Mouse (Mus musculus): Measurements from ENCODE around the gene Mterf4. TPM values are rescaled to one million over a fixed set of nuclear protein-coding genes. Genes with fewer than 3 reads are reported as not detected.

The Mterf4 gene
- total RNA-seq, 2 experiments from 2014 or later, result 11.3 to 27.6 TPM

DNA sequence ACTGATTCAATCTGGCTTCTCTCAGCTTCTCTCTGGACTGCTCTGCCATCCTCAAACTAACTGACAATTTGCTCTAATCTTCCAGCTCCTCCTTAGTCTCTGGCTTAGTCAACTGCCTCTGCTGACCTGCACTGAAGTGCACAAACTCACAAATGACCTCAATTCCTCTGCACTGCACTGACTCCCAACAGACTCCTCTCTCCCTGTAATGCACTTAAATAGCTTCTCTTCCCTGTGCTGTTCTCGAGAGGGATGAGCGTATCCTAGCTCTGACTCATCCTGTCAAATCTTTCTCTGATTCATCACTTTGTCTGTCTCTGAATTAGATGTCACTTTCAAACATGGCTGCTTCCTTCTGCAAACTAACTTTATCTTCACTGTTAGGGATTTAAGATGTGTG is 37.5 kb downstream of the Mterf4 start:
- ATAC-seq (replicated peaks; ENCODE audit: poor library complexity), result no peak

DNA sequence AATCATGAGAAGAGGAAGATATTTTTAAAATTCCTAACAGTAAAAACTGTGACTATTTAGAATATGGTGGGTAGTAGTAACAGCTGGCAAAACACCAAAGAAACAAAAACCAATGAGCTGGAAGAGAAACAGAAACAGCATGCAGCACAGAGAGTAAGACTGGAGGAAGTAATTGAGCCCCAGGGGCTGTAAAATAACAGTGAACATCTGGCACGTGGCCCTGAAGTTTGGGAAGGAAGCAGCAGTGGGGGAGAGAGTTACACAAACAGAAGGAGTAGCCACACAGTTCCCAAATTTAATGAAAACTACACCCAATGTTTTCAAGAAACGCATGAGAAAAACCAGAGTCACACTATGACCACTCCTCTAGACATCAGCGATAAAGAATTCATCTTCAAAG is 38.5 kb downstream of the Mterf4 start:
- no peak for ATAC-seq (replicated peaks; ENCODE audit: poor library complexity)

DNA sequence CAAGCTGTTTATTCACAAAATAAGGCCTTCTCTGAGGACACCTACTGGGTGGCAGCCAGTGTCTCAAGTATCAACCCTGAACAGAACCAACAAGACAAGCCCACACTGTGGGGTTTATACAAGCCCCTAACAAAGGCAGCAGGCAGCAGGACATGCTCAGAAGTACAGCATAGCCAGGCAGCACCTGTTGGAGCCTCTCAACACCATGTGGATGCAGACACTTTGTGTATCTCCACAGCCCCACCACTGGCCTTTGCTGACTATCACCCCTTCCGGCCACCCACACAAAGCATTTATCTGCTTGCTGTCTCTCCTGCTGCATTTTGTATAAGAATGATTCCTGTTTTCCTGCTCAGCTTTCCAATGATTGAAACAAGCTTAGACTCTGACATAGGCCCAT is 48.2 kb downstream of the Mterf4 start:
- no peak for ATAC-seq (replicated peaks; ENCODE audit: poor library complexity)

DNA sequence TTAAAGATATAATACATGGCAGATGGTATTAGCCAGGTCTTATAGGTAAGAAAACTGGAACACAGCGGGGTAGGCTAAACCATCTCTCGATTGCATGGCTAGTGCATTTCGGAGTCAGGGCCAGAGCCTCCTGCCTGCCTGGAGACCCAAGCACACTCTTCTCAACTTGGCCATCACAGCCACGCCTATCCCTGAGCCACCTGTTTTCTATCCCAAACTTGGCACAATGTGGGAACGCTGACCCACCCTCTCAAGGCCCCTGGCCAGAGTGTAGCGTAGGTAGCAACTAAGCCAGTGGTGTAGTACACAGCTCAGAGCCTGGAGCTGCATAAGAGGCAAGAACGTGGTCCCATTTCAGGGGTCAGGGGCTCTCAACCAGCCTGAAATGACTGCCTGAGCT is 50.0 kb downstream of the Mterf4 start:
- no peak for ATAC-seq (replicated peaks; ENCODE audit: poor library complexity)

DNA sequence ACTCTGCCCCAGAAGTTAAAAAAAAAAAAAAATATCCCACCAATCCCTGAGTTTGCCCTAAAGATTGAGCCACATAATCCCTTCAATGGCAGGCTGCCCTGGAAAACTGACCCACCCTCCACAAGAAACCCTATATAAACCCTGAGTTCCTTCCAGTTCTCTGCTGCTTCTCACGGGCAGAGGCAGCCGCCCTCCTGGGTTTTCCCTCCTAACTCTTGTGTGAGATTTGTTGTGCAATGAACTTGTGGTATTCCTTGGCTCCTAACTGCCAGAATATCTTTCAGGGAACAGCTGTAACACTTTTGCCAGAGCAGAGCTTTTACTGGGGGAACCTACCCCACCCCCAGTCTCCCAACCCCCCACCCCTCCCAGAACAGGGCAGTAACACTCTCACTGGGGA is 53.1 kb downstream of the Mterf4 start:
- no peak for ATAC-seq (replicated peaks; ENCODE audit: poor library complexity)

Other genes starting within 250 kb of the Mterf4 start
- gene Kif1a, start 204.0 kb downstream of the Mterf4 start, total RNA-seq (2015), result 0.05 TPM in 1 of 2 replicates, not detected in the other
- not detected in 2 replicates for gene Kif1a, start 204.0 kb downstream of the Mterf4 start, total RNA-seq (2017)
- not detected in 2 replicates for gene Agxt, start 170.7 kb downstream of the Mterf4 start, total RNA-seq (2015)
- not detected in 2 replicates for gene Agxt, start 170.7 kb downstream of the Mterf4 start, total RNA-seq (2017)
- gene 2310007B03Rik, start 145.0 kb downstream of the Mterf4 start, total RNA-seq (2015), result not detected in 2 replicates
- gene 2310007B03Rik, start 145.0 kb downstream of the Mterf4 start, total RNA-seq (2017), result not detected in 2 replicates
- gene Crocc2, start 137.2 kb downstream of the Mterf4 start, total RNA-seq (2015), result not detected in 2 replicates
- not detected in 2 replicates for gene Crocc2, start 137.2 kb downstream of the Mterf4 start, total RNA-seq (2017)
- 0.44 and 3.2 TPM in 2 replicates for gene Sned1, start 70.1 kb downstream of the Mterf4 start, total RNA-seq (2015)
- gene Sned1, start 70.1 kb downstream of the Mterf4 start, total RNA-seq (2017), result 0.14 and 0.17 TPM in 2 replicates
- 27.1 and 43.2 TPM in 2 replicates for gene Ppp1r7, start 36.9 kb upstream of the Mterf4 start, total RNA-seq (2015)
- 16.0 and 26.1 TPM in 2 replicates for gene Ppp1r7, start 36.9 kb upstream of the Mterf4 start, total RNA-seq (2017)
- gene Pask, start 37.6 kb upstream of the Mterf4 start, total RNA-seq (2015), result 11.1 and 13.8 TPM in 2 replicates
- 10.4 and 12.6 TPM in 2 replicates for gene Pask, start 37.6 kb upstream of the Mterf4 start, total RNA-seq (2017)
- 0.05 and 1.1 TPM in 2 replicates for gene Ano7, start 68.0 kb upstream of the Mterf4 start, total RNA-seq (2015)
- gene Ano7, start 68.0 kb upstream of the Mterf4 start, total RNA-seq (2017), result 0.33 TPM in 1 of 2 replicates, not detected in the other
- gene Hdlbp, start 172.9 kb upstream of the Mterf4 start, total RNA-seq (2015), result 153 and 154 TPM in 2 replicates
- gene Hdlbp, start 172.9 kb upstream of the Mterf4 start, total RNA-seq (2017), result 115 and 138 TPM in 2 replicates
- gene Farp2, start 206.2 kb upstream of the Mterf4 start, total RNA-seq (2015), result 2.6 and 5.0 TPM in 2 replicates
- 1.0 and 1.1 TPM in 2 replicates for gene Farp2, start 206.2 kb upstream of the Mterf4 start, total RNA-seq (2017)

Data from megakaryocyte progenitor cell, adult 5-6 weeks (primary cell).